Mouse (Mus musculus) small intestine, adult 2 months (tissue): ENCODE results near the gene Ldhc.

Experiments
- CTCF ChIP-seq: fragments of 200-500 bp; IDR thresholded peaks from 2 replicates; pipeline ENCODE4 v1.5.1; 2012; ENCODE audit warnings: low read depth, mild to moderate bottlenecking, control low read depth, inconsistent platforms, low read length, moderate library complexity, mixed read lengths; ENCODE audit not compliant: insufficient replicate concordance, insufficient read length; ENCODE audit errors: extremely low read depth
- POLR2A ChIP-seq: fragments of 200-500 bp; IDR thresholded peaks from 2 replicates; pipeline ENCODE4 v1.6.1; 2012; ENCODE audit warnings: low read depth, mild to moderate bottlenecking, control low read depth, inconsistent platforms, low read length, moderate library complexity

GRCm38 (mm10) chr7:46838104-46838671 is 22.8 kb upstream of the Ldhc start:
- TF ChIP-seq CTCF (no peak), POLR2A (0 out of 2 replicates have a peak, but pooled peaks have one; percentile 27)
